Mouse (Mus musculus) MEL (cell line): Measurements from ENCODE around the gene Vsig10.
A peak's percentile ranks its signal among the peaks of the same experiment; 100 is the strongest.

Source experiments
- CTCF ChIP-seq, 3 experiments: IDR thresholded peaks in 2 of 3; conservative IDR thresholded peaks in 1 of 3; 2 replicates each; pipeline ENCODE4 v1.5.1; 2011 to 2012; ENCODE audit warnings: low read length in 3 of 3, low read depth in 2 of 3, mild to moderate bottlenecking in 2 of 3, improper control_type of control experiment in 1 of 3, inconsistent platforms in 1 of 3, mixed read lengths in 1 of 3, moderate library complexity in 1 of 3; ENCODE audit not compliant: control insufficient read depth in 1 of 3, insufficient read depth in 1 of 3, poor library complexity in 1 of 3, severe bottlenecking in 1 of 3
- EP300 ChIP-seq, 2 experiments: IDR thresholded peaks; 2 replicates each; pipeline ENCODE4 v1.6.1; 2011; ENCODE audit warnings: improper control_type of control experiment in 2 of 2, low read length in 2 of 2, low read depth in 1 of 2, mild to moderate bottlenecking in 1 of 2
- ETS1 ChIP-seq: IDR thresholded peaks from 2 replicates; pipeline ENCODE4 v1.6.1; 2012; ENCODE audit warnings: low read depth, mild to moderate bottlenecking, inconsistent platforms, low read length, improper control_type of control experiment, moderate library complexity
- MYC ChIP-seq: IDR thresholded peaks from 2 replicates; pipeline ENCODE4 v1.6.1; 2011; ENCODE audit warnings: low read depth, mild to moderate bottlenecking, low read length, improper control_type of control experiment, moderate library complexity
- POLR2A ChIP-seq, 2 experiments: IDR thresholded peaks; 2 replicates each; pipeline ENCODE4 v1.6.1; 2011 to 2012; ENCODE audit warnings: low read length in 2 of 2, mild to moderate bottlenecking in 2 of 2, control low read depth in 1 of 2, improper control_type of control experiment in 1 of 2, low read depth in 1 of 2, moderate library complexity in 1 of 2; ENCODE audit not compliant: control insufficient read depth in 1 of 2, insufficient read depth in 1 of 2, poor library complexity in 1 of 2
- POLR2AphosphoS5 ChIP-seq: IDR thresholded peaks from 2 replicates; pipeline ENCODE4 v1.6.1; 2012; ENCODE audit warnings: low read depth, borderline replicate concordance, mild to moderate bottlenecking, inconsistent platforms, low read length, moderate library complexity, mixed read lengths
- RAD21 ChIP-seq: IDR thresholded peaks from 2 replicates; pipeline ENCODE4 v1.6.1; 2011; ENCODE audit warnings: mild to moderate bottlenecking, low read depth, low read length, improper control_type of control experiment
- SIN3A ChIP-seq: IDR thresholded peaks from 2 replicates; pipeline ENCODE4 v1.6.1; 2012; ENCODE audit warnings: low read length, improper control_type of control experiment, inconsistent platforms
- USF1 ChIP-seq: IDR thresholded peaks from 2 replicates; pipeline ENCODE4 v1.6.1; 2014; ENCODE audit warnings: low read depth, mild to moderate bottlenecking, inconsistent platforms, low read length, improper control_type of control experiment, moderate library complexity
- ZNF384 ChIP-seq: IDR thresholded peaks from 2 replicates; pipeline ENCODE4 v1.6.1; 2012; ENCODE audit warnings: low read depth, mild to moderate bottlenecking, inconsistent platforms, low read length, improper control_type of control experiment

DNA sequence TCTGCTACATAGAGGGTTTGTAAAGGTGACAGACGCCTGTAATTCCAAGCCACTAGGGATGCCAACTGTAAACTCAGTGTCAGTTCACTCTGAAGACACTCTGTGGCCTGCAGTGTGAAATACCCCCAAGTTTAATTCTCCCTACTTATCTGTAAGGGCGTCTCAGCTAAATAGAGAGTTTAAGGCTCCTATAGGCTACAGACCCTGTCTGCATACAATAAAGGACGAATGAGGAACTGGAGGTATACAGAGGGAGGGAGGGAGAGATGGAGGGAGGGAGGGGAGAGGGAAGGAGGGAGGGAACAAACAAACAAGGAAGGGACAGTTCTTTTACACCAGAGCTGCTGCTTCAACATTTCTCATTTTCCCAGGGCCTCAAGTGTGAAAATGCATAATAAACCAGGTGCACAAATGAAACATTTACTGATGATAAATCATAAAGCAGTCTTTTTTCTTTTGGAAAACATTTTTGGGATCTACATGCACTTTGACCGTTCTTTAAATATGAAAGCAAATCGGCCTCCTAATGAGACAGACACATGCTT, 26.6 kb downstream of the Vsig10 start:
- TF ChIP-seq POLR2AphosphoS5 (no peak), USF1 (no peak), POLR2A (IDR thresholded peaks at IDR 0.05; ENCODE audit: control insufficient read depth in 1 of 2, insufficient read depth in 1 of 2, low read depth in 1 of 2, low read length in 2 of 2, poor library complexity in 1 of 2) (peak in 1 of 2 experiments; percentile 33; a peak in 1 of 4 replicates), ETS1 (no peak), EP300 (IDR thresholded peaks at IDR 0.05; ENCODE audit: low read depth in 1 of 2, low read length in 2 of 2) (no peak), ZNF384 (no peak), SIN3A (no peak; the same call in 1 of the 2 replicates), MYC (no peak), RAD21 (no peak), CTCF (IDR thresholded peaks at IDR 0.05 in 2 of 3, conservative IDR thresholded peaks at IDR 0.05 in 1 of 3; ENCODE audit: control insufficient read depth in 1 of 3, insufficient read depth in 1 of 3, low read depth in 2 of 3, low read length in 3 of 3, poor library complexity in 1 of 3, severe bottlenecking in 1 of 3) (no peak)
